Mouse (Mus musculus) frontal cortex, adult (tissue): ENCODE data around the gene Zfp273.

ENCODE experiments used
- ATAC-seq: cut with Nextera tagmentation; 2 replicates; pipeline ENCODE4 v1.9.2; 2017; ENCODE audit warnings: mild to moderate bottlenecking, moderate library complexity, mixed read lengths; ENCODE audit not compliant: low TSS enrichment

Zfp273 gene

DNA sequence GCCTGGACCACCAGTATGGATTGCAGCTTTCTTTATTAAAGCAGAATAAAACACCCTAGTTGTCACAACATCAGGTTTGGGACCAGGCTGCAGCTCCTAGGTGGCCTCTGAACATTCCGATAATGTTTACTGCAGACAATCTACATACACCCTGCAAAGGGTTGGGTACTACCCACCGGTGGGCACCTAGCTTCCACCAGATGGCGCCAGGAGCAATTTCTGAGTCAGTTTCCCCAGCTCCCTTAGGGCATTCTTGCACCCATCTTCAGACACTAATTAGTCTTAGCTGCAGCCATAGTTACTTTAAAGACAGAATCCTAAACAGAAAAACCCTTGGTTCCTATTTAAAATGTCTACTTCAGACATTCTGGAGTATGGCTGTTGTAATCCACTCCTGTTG lies 54.4 kb downstream of the Zfp273 start:
- 0 out of 2 replicates have a peak, but pooled peaks have one; percentile 62 for ATAC-seq

DNA sequence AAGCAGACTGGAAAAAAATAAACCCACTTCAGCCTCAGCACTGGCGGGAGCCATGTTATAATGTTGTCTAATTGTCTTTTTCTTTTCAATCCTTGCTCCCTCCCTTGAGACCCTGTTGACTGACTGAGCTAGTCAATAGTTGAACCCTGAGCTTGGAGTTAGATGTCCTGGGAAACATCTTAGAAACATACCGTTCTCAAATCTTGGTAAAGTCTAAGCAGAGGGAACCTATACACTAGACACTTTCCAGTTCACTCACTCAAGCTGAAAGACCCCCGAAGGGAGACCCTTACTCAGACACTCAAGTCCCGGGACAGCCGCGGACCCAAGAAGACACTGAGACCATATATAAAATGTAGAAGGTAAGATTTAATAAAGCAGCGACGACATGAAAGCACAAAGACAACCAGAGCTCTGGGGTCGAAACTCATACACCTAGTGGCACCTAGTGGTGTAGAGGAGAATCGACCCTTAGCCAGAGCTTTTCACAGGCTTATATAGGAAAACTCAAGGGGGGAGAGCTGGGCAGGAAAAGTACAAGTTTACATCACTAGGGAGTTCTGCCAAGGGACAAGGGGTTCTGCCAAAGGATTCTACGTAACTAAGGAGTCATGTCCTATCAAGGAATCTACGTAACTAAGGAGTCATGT lies 62.6 kb downstream of the Zfp273 start:
- peak; percentile 62; the same call in 1 of the 2 replicates for ATAC-seq
